Mouse (Mus musculus) MEL (cell line): ENCODE measurements around the gene Zbtb21. TPM values are rescaled to one million over a fixed set of nuclear protein-coding genes. Genes with fewer than 3 reads are reported as not detected.

ENCODE experiments used
- DNase-seq: peaks from one replicate; pipeline ENCODE4 v3.0.0; 2011; ENCODE audit warnings: low read depth, low spot score
- H3K27ac ChIP-seq: 2 replicates; pipeline ENCODE4 v1.5.1; 2012; ENCODE audit warnings: low read depth, mild to moderate bottlenecking, control low read depth, low read length, moderate library complexity; ENCODE audit not compliant: control insufficient read depth
- H3K27me3 ChIP-seq, 2 experiments: fragments of 150-350 bp in 1 of 2; sonication (generic) in 1 of 2; 2 replicates each; pipeline ENCODE4 v1.6.1; 2012; ENCODE audit warnings: low read length in 2 of 2, mild to moderate bottlenecking in 2 of 2, improper control_type of control experiment in 1 of 2, moderate library complexity in 1 of 2; ENCODE audit not compliant: insufficient read depth in 2 of 2, control insufficient read depth in 1 of 2
- H3K36me3 ChIP-seq, 2 experiments: 2 replicates each; pipeline ENCODE4 v1.6.1; 2012 to 2014; ENCODE audit warnings: low read length in 2 of 2, improper control_type of control experiment in 1 of 2, inconsistent platforms in 1 of 2, mild to moderate bottlenecking in 1 of 2; ENCODE audit not compliant: insufficient read depth in 2 of 2, control insufficient read depth in 1 of 2
- H3K4me1 ChIP-seq, 2 experiments: fragments of 150-350 bp in 1 of 2; sonication (generic) in 1 of 2; 2 replicates each; pipeline ENCODE4 v1.6.1; 2012; ENCODE audit warnings: low read length in 2 of 2, improper control_type of control experiment in 1 of 2, mild to moderate bottlenecking in 1 of 2; ENCODE audit not compliant: insufficient read depth in 2 of 2, control insufficient read depth in 1 of 2
- H3K4me3 ChIP-seq, 2 experiments: fragments of 150-350 bp in 1 of 2; sonication (generic) in 1 of 2; 2 replicates each; pipeline ENCODE4 v1.5.1; 2012; ENCODE audit warnings: low read depth in 2 of 2, low read length in 2 of 2, mild to moderate bottlenecking in 2 of 2, moderate library complexity in 2 of 2, control low read depth in 1 of 2, improper control_type of control experiment in 1 of 2; ENCODE audit not compliant: control insufficient read depth in 1 of 2, insufficient read depth in 1 of 2
- H3K79me2 ChIP-seq: 2 replicates; pipeline ENCODE4 v1.6.1; 2012; ENCODE audit warnings: mild to moderate bottlenecking, low read length, moderate library complexity; ENCODE audit not compliant: control insufficient read depth, poor library complexity, insufficient read depth
- H3K9ac ChIP-seq: 2 replicates; pipeline ENCODE4 v1.6.1; 2012; ENCODE audit warnings: low read depth, mild to moderate bottlenecking, control low read depth, low read length, moderate library complexity; ENCODE audit not compliant: control insufficient read depth, poor library complexity, severe bottlenecking
- H3K9me3 ChIP-seq: fragments of 150-350 bp; sonication (generic); replicated peaks from 2 replicates; pipeline ENCODE4 v1.6.1; 2012; ENCODE audit warnings: mild to moderate bottlenecking, low read length, improper control_type of control experiment, moderate library complexity; ENCODE audit not compliant: insufficient read depth
- BHLHE40 ChIP-seq: IDR thresholded peaks from 2 replicates; pipeline ENCODE4 v1.6.1; 2012; ENCODE audit warnings: low read depth, mild to moderate bottlenecking, inconsistent platforms, low read length, improper control_type of control experiment, borderline replicate concordance
- CHD1 ChIP-seq: IDR thresholded peaks from 2 replicates; pipeline ENCODE4 v1.6.1; 2012; ENCODE audit warnings: low read depth, mild to moderate bottlenecking, inconsistent platforms, low read length, improper control_type of control experiment
- CTCF ChIP-seq, 3 experiments: IDR thresholded peaks in 2 of 3; conservative IDR thresholded peaks in 1 of 3; 2 replicates each; pipeline ENCODE4 v1.5.1; 2011 to 2012; ENCODE audit warnings: low read length in 3 of 3, low read depth in 2 of 3, mild to moderate bottlenecking in 2 of 3, improper control_type of control experiment in 1 of 3, inconsistent platforms in 1 of 3, mixed read lengths in 1 of 3, moderate library complexity in 1 of 3; ENCODE audit not compliant: control insufficient read depth in 1 of 3, insufficient read depth in 1 of 3, poor library complexity in 1 of 3, severe bottlenecking in 1 of 3
- ELF1 ChIP-seq: IDR thresholded peaks from 2 replicates; pipeline ENCODE4 v1.6.1; 2014; ENCODE audit warnings: low read depth, mild to moderate bottlenecking, inconsistent platforms, low read length, improper control_type of control experiment, moderate library complexity
- EP300 ChIP-seq, 2 experiments: IDR thresholded peaks; 2 replicates each; pipeline ENCODE4 v1.6.1; 2011; ENCODE audit warnings: improper control_type of control experiment in 2 of 2, low read length in 2 of 2, low read depth in 1 of 2, mild to moderate bottlenecking in 1 of 2
- ETS1 ChIP-seq: IDR thresholded peaks from 2 replicates; pipeline ENCODE4 v1.6.1; 2012; ENCODE audit warnings: low read depth, mild to moderate bottlenecking, inconsistent platforms, low read length, improper control_type of control experiment, moderate library complexity
- HCFC1 ChIP-seq: IDR thresholded peaks from 2 replicates; pipeline ENCODE4 v1.6.1; 2012; ENCODE audit warnings: low read depth, mild to moderate bottlenecking, inconsistent platforms, low read length, improper control_type of control experiment, moderate library complexity
- KAT2A ChIP-seq: conservative IDR thresholded peaks from 2 replicates; pipeline ENCODE4 v1.6.1; 2012; ENCODE audit warnings: low read depth, low read length, improper control_type of control experiment, inconsistent platforms
- MAFK ChIP-seq: IDR thresholded peaks from 2 replicates; pipeline ENCODE4 v1.6.1; 2011; ENCODE audit warnings: low read depth, mild to moderate bottlenecking, low read length, improper control_type of control experiment, borderline replicate concordance
- MAX ChIP-seq: IDR thresholded peaks from 2 replicates; pipeline ENCODE4 v1.6.1; 2011; ENCODE audit warnings: low read length, improper control_type of control experiment
- MAZ ChIP-seq: IDR thresholded peaks from 2 replicates; pipeline ENCODE4 v1.6.1; 2012; ENCODE audit warnings: low read depth, mild to moderate bottlenecking, inconsistent platforms, low read length, improper control_type of control experiment
- MYB ChIP-seq: IDR thresholded peaks from 2 replicates; pipeline ENCODE4 v1.6.1; 2011; ENCODE audit warnings: mild to moderate bottlenecking, low read depth, low read length, improper control_type of control experiment
- MYC ChIP-seq: IDR thresholded peaks from 2 replicates; pipeline ENCODE4 v1.6.1; 2011; ENCODE audit warnings: low read depth, mild to moderate bottlenecking, low read length, improper control_type of control experiment, moderate library complexity
- NRF1 ChIP-seq: IDR thresholded peaks from 2 replicates; pipeline ENCODE4 v1.6.1; 2014; ENCODE audit warnings: low read depth, mild to moderate bottlenecking, inconsistent platforms, low read length, improper control_type of control experiment, moderate library complexity; ENCODE audit not compliant: poor library complexity, insufficient read depth, severe bottlenecking
- POLR2A ChIP-seq, 2 experiments: IDR thresholded peaks; 2 replicates each; pipeline ENCODE4 v1.6.1; 2011 to 2012; ENCODE audit warnings: low read length in 2 of 2, mild to moderate bottlenecking in 2 of 2, control low read depth in 1 of 2, improper control_type of control experiment in 1 of 2, low read depth in 1 of 2, moderate library complexity in 1 of 2; ENCODE audit not compliant: control insufficient read depth in 1 of 2, insufficient read depth in 1 of 2, poor library complexity in 1 of 2
- POLR2AphosphoS2 ChIP-seq: IDR thresholded peaks from 2 replicates; pipeline ENCODE4 v1.6.1; 2011; ENCODE audit warnings: low read length, improper control_type of control experiment
- POLR2AphosphoS5 ChIP-seq: IDR thresholded peaks from 2 replicates; pipeline ENCODE4 v1.6.1; 2012; ENCODE audit warnings: low read depth, borderline replicate concordance, mild to moderate bottlenecking, inconsistent platforms, low read length, moderate library complexity, mixed read lengths
- TAL1 ChIP-seq: IDR thresholded peaks from 2 replicates; pipeline ENCODE4 v1.6.1; 2012; ENCODE audit warnings: mild to moderate bottlenecking, inconsistent platforms, low read length, moderate library complexity, mixed read lengths
- USF1 ChIP-seq: IDR thresholded peaks from 2 replicates; pipeline ENCODE4 v1.6.1; 2014; ENCODE audit warnings: low read depth, mild to moderate bottlenecking, inconsistent platforms, low read length, improper control_type of control experiment, moderate library complexity
- USF2 ChIP-seq, 2 experiments: IDR thresholded peaks; 2 replicates each; pipeline ENCODE4 v1.6.1; 2011 to 2012; ENCODE audit warnings: improper control_type of control experiment in 2 of 2, low read length in 2 of 2, borderline replicate concordance in 1 of 2, inconsistent platforms in 1 of 2, low read depth in 1 of 2, mild to moderate bottlenecking in 1 of 2; ENCODE audit not compliant: insufficient read depth in 1 of 2
- ZMIZ1 ChIP-seq: IDR thresholded peaks from 2 replicates; pipeline ENCODE4 v1.6.1; 2012; ENCODE audit warnings: low read depth, mild to moderate bottlenecking, inconsistent platforms, low read length, improper control_type of control experiment, moderate library complexity
- ZNF384 ChIP-seq: IDR thresholded peaks from 2 replicates; pipeline ENCODE4 v1.6.1; 2012; ENCODE audit warnings: low read depth, mild to moderate bottlenecking, inconsistent platforms, low read length, improper control_type of control experiment
- polyA plus RNA-seq, 2 experiments: library from polyadenylated mRNA; stranded (reverse) in 1 of 2; unstranded in 1 of 2; fragments of >175 nt in 1 of 2; fragments of >200 nt in 1 of 2; gene quantifications; 2 replicates each; pipeline versions ENCODE4 v1.2.1 to v1.2.4; 2012; ENCODE audit warnings: low replicate concordance in 2 of 2, low read depth in 1 of 2; ENCODE audit not compliant: insufficient read length in 2 of 2, insufficient read depth in 1 of 2, missing spikeins in 1 of 2
- total RNA-seq: library from RNA; depleted of rRNA; stranded (reverse); fragments of 300-350 nt; gene quantifications from 2 replicates; pipeline ENCODE4 v1.2.3, GENCODE M21; 2012

Zbtb21 gene
- total and polyA plus RNA-seq, 3 experiments: 7.3 to 9.6 TPM; not detected in 1

DNA sequence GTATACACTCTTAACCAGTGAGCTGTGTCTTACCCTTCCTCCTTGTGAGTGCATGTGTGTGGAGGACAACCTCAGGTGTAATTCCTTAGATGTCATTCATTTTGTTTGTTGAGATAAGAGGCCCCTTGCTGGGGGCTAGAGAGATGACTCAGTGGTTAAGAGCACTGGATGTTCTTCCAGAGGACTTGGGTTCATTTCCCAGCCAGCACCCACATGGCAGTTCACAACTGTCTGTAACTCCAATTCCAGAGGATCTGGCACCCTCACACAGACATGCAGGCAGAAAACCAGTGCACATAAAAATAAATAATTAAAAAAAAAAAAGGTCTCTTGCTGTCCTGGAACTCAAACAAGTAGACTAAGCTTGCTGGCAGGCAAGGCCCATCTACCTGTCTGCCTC lies 20.6 kb downstream of the Zbtb21 start:
- H3K9ac ChIP-seq: no peak overlapping the region
- TF ChIP-seq TAL1 (no peak), MAX (no peak), ELF1 (no peak), CTCF (IDR thresholded peaks at IDR 0.05 in 2 of 3, conservative IDR thresholded peaks at IDR 0.05 in 1 of 3; ENCODE audit: control insufficient read depth in 1 of 3, insufficient read depth in 1 of 3, low read depth in 2 of 3, low read length in 3 of 3, poor library complexity in 1 of 3, severe bottlenecking in 1 of 3) (no peak), USF2 (IDR thresholded peaks at IDR 0.05; ENCODE audit: borderline replicate concordance in 1 of 2, insufficient read depth in 1 of 2, low read depth in 1 of 2, low read length in 2 of 2) (no peak), ZMIZ1 (no peak), KAT2A (no peak)
- TF ChIP-seq, all 39 proteins: peak for 0
- Histone ChIP-seq H3K36me3 (no peaks in the 10 kb centered on the region), H3K27ac (no peak overlapping the region), H3K4me3 (no peak overlapping the region), H3K79me2 (no peaks in the 10 kb centered on the region), H3K9me3 (no peaks in the 10 kb centered on the region), H3K27me3 (no peaks in the 10 kb centered on the region), H3K4me1 (no peaks in the 10 kb centered on the region; a peak in 1 of 4 replicates)
- no peak for DNase-seq

DNA sequence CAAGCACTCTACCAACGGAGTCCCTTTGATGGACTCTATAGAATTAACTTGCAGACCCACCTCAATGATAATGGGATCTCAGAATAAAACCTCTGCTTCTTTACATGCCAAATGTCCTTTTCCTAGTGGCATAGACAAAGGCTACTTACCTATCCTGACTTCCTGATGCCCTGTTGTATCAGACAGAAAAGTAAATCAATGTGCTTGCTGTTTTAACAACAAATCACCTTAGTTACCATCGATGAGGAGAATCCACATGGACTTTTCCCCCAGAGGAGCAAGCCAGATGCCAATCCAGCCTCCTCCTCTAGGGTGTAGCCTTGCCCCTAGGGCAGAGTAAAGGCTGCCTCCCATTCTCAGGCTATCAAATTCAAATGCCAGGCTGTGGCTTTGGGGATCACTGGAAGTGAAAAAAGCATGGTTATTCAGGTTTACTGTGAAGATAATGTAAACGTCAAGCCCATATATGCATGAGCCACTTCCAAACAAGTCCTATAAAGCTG lies 21.9 kb downstream of the Zbtb21 start:
- H3K4me1 ChIP-seq: no peaks in the 10 kb centered on the region
- H3K36me3 ChIP-seq: no peaks in the 10 kb centered on the region

DNA sequence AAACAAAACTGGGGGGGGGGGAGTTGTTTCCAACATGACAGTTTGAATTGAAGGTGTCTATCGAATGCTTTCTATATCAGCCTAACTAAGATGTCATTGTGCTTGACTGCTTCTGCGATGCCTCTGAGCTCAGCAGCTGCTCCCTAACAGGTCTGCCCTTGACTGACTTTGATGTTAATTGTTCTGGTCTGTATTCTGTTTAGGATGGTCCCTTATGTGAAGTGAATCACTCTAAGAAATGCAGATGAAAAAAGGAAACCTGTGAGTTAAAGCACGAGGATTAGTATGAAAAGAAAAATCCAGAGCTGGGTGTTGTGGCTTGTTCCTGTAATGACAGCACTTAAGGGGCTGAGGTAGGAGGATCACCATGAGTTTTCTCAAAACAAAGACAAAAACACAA lies 26.6 kb downstream of the Zbtb21 start:
- no peak for TF ChIP-seq NRF1
- no peak for TF ChIP-seq CHD1
- TF ChIP-seq POLR2A (IDR thresholded peaks at IDR 0.05; ENCODE audit: control insufficient read depth in 1 of 2, insufficient read depth in 1 of 2, low read depth in 1 of 2, low read length in 2 of 2, poor library complexity in 1 of 2): no peak
- no peak for TF ChIP-seq ETS1
- no peak for TF ChIP-seq ZMIZ1
- no peak for TF ChIP-seq MAFK
- TF ChIP-seq MAZ: no peak
- TF ChIP-seq MYB: no peak
- TF ChIP-seq HCFC1: no peak
- no peak for TF ChIP-seq CTCF (IDR thresholded peaks at IDR 0.05 in 2 of 3, conservative IDR thresholded peaks at IDR 0.05 in 1 of 3; ENCODE audit: control insufficient read depth in 1 of 3, insufficient read depth in 1 of 3, low read depth in 2 of 3, low read length in 3 of 3, poor library complexity in 1 of 3, severe bottlenecking in 1 of 3)
- TF ChIP-seq USF1: no peak
- Histone ChIP-seq H3K79me2 (no peaks in the 10 kb centered on the region), H3K27me3 (no peaks in the 10 kb centered on the region; a peak in 1 of 4 replicates), H3K4me1 (no peaks in the 10 kb centered on the region), H3K4me3 (no peak overlapping the region), H3K27ac (no peak overlapping the region), H3K9ac (no peak overlapping the region), H3K36me3 (no peaks in the 10 kb centered on the region), H3K9me3 (no peaks in the 10 kb centered on the region)
- DNase-seq: no peak

More for the DNA sequence above, 21.9 kb downstream of the Zbtb21 start:
- no peak for DNase-seq
- Histone ChIP-seq H3K27me3 (no peaks in the 10 kb centered on the region), H3K4me3 (no peak overlapping the region), H3K79me2 (no peaks in the 10 kb centered on the region), H3K27ac (no peak overlapping the region), H3K9ac (no peak overlapping the region), H3K9me3 (no peaks in the 10 kb centered on the region)
- TF ChIP-seq ZMIZ1: no peak
- no peak for TF ChIP-seq EP300 (IDR thresholded peaks at IDR 0.05; ENCODE audit: low read depth in 1 of 2, low read length in 2 of 2)
- no peak for TF ChIP-seq POLR2AphosphoS2
- no peak for TF ChIP-seq KAT2A
- TF ChIP-seq USF2 (IDR thresholded peaks at IDR 0.05; ENCODE audit: borderline replicate concordance in 1 of 2, insufficient read depth in 1 of 2, low read depth in 1 of 2, low read length in 2 of 2): no peak
- no peak for TF ChIP-seq MYC
- TF ChIP-seq ZNF384: no peak
- TF ChIP-seq POLR2A (IDR thresholded peaks at IDR 0.05; ENCODE audit: control insufficient read depth in 1 of 2, insufficient read depth in 1 of 2, low read depth in 1 of 2, low read length in 2 of 2, poor library complexity in 1 of 2): no peak
- no peak for TF ChIP-seq NRF1
- TF ChIP-seq CHD1: no peak
- TF ChIP-seq POLR2AphosphoS5: no peak
- TF ChIP-seq BHLHE40: no peak
